Mouse (Mus musculus) 416B (cell line): Measurements from ENCODE around the gene Olfr1510.

Source experiments
- DNase-seq: peaks from one replicate; pipeline ENCODE4 v3.0.0; 2011; ENCODE audit warnings: low read depth

Gene Olfr1510

GRCm38 (mm10) chr14:52414273-52414672 is at the start of gene Olfr1510:
Gene Olfr1510, minus strand, starts transcription at chr14:52414373.
- no peak for DNase-seq

GRCm38 (mm10) chr14:52461928-52462327 is 47.8 kb upstream of the Olfr1510 start:
- no peak for DNase-seq

GRCm38 (mm10) chr14:52451138-52451537 is 37.0 kb upstream of the Olfr1510 start:
- DNase-seq, result peak; percentile 98

- DNase-seq, result no peak
These were observed 28.5 kb upstream of the Olfr1510 start, which contains the start of gene Olfr1509 for GRCm38 (mm10) chr14:52442690-52443089. Gene Olfr1509, plus strand, starts transcription at chr14:52442990.

- no peak for DNase-seq
These were observed 13.5 kb upstream of the Olfr1510 start for GRCm38 (mm10) chr14:52427686-52428085.

- peak; percentile 45 for DNase-seq
These were observed 3.8 kb downstream of the Olfr1510 start for GRCm38 (mm10) chr14:52410142-52410919.

- no peak for DNase-seq
These were observed 16.9 kb downstream of the Olfr1510 start, which contains the start of gene Olfr1511 for GRCm38 (mm10) chr14:52397279-52397678. Gene Olfr1511, minus strand, starts transcription at chr14:52397379.

GRCm38 (mm10) chr14:52390084-52390848 is 23.9 kb downstream of the Olfr1510 start:
- peak; percentile 41 for DNase-seq

- no peak for DNase-seq
These were observed 35.1 kb downstream of the Olfr1510 start, which contains the start of gene Olfr1512 for GRCm38 (mm10) chr14:52379068-52379467. Gene Olfr1512, minus strand, starts transcription at chr14:52379168.

- DNase-seq, result no peak
These were observed 45.4 kb downstream of the Olfr1510 start for GRCm38 (mm10) chr14:52368741-52369140.
